Mouse (Mus musculus): ENCODE results near the gene Tmem108. TPM values are rescaled to one million over a fixed set of nuclear protein-coding genes. Genes with fewer than 3 reads are reported as not detected.
"Not testable (repeated sequence)": the region's sequence is repeated elsewhere in the genome, so short reads cannot be mapped to it uniquely, and the experiment has no call there.

The Tmem108 gene
- polyA plus RNA-seq, 1 experiment from 2014 or later = 34.2 TPM

GRCm38 (mm10) chr9:103678531-103679060 lies 83.0 kb downstream of the Tmem108 start:
- Histone ChIP-seq H3K9ac (no peak overlapping the region), H3K27ac (no peak overlapping the region), H3K4me3 (replicated peaks; ENCODE audit: low read length) (no peak overlapping the region), H3K4me1 (replicated peaks; ENCODE audit: control insufficient read depth, insufficient read depth, low read length) (peaks cover 10% of the 10 kb centered on the region; the same call in 1 of the 2 replicates), H3K4me2 (replicated peaks) (no peak overlapping the region), H3K9me3 (ENCODE audit: control insufficient read depth, low read length) (no peaks in the 10 kb centered on the region), H3K27me3 (ENCODE audit: control insufficient read depth, insufficient read depth, low read length) (no peaks in the 10 kb centered on the region), H3K36me3 (replicated peaks; ENCODE audit: control insufficient read depth, insufficient read depth) (no peaks in the 10 kb centered on the region)
- DNase-seq (ENCODE audit: low spot score) (no peak), ATAC-seq (ENCODE audit: low FRiP score) (no peak)
- WGBS = 68% methylated on average over 7 of the region's 7 CpGs

- H3K27ac ChIP-seq = no peak overlapping the region
- no peaks in the 10 kb centered on the region for H3K9me3 ChIP-seq (ENCODE audit: control insufficient read depth, low read length)
- 87% methylated on average over 5 of the region's 5 CpGs for WGBS
- no peaks in the 10 kb centered on the region for H3K36me3 ChIP-seq (replicated peaks; ENCODE audit: control insufficient read depth, insufficient read depth)
- H3K4me3 ChIP-seq (replicated peaks; ENCODE audit: low read length) = no peak overlapping the region
- no peaks in the 10 kb centered on the region for H3K27me3 ChIP-seq (ENCODE audit: control insufficient read depth, insufficient read depth, low read length)
- DNase-seq (ENCODE audit: low spot score) = no peak
- no peak for ATAC-seq (ENCODE audit: low FRiP score)
- no peak overlapping the region for H3K9ac ChIP-seq
- peaks cover 10% of the 10 kb centered on the region; the same call in 1 of the 2 replicates for H3K4me1 ChIP-seq (replicated peaks; ENCODE audit: control insufficient read depth, insufficient read depth, low read length)
- no peak overlapping the region for H3K4me2 ChIP-seq (replicated peaks)
These were observed 83.8 kb downstream of the Tmem108 start for GRCm38 (mm10) chr9:103677811-103678210.

GRCm38 (mm10) chr9:103675721-103676480 lies 85.7 kb downstream of the Tmem108 start:
- ATAC-seq (ENCODE audit: low FRiP score) (no peak), DNase-seq (ENCODE audit: low spot score) (no peak)
- no peak overlapping the region for H3K4me3 ChIP-seq (replicated peaks; ENCODE audit: low read length)
- no peak overlapping the region for H3K9ac ChIP-seq
- no peak overlapping the region for H3K4me2 ChIP-seq (replicated peaks)
- peaks cover 10% of the 10 kb centered on the region; the same call in 1 of the 2 replicates for H3K4me1 ChIP-seq (replicated peaks; ENCODE audit: control insufficient read depth, insufficient read depth, low read length)
- H3K9me3 ChIP-seq (ENCODE audit: control insufficient read depth, low read length) = no peaks in the 10 kb centered on the region
- H3K27me3 ChIP-seq (ENCODE audit: control insufficient read depth, insufficient read depth, low read length) = no peaks in the 10 kb centered on the region
- no peak overlapping the region for H3K27ac ChIP-seq
- 88% methylated on average over 13 of the region's 13 CpGs for WGBS
- H3K36me3 ChIP-seq (replicated peaks; ENCODE audit: control insufficient read depth, insufficient read depth) = no peaks in the 10 kb centered on the region

- no peak overlapping the region for H3K27ac ChIP-seq
- DNase-seq (ENCODE audit: low spot score) = no peak
These were observed 88.8 kb downstream of the Tmem108 start for GRCm38 (mm10) chr9:103672881-103673280.

GRCm38 (mm10) chr9:103670592-103671113 lies 91.0 kb downstream of the Tmem108 start:
- 96% methylated on average over 8 of the region's 8 CpGs for WGBS
- H3K9me3 ChIP-seq (ENCODE audit: control insufficient read depth, low read length); H3K27ac ChIP-seq; H3K27me3 ChIP-seq (ENCODE audit: control insufficient read depth, insufficient read depth, low read length); H3K36me3 ChIP-seq (replicated peaks; ENCODE audit: control insufficient read depth, insufficient read depth); H3K4me3 ChIP-seq (replicated peaks; ENCODE audit: low read length); DNase-seq (ENCODE audit: low spot score); ATAC-seq (ENCODE audit: low FRiP score); H3K4me2 ChIP-seq (replicated peaks); H3K9ac ChIP-seq; H3K4me1 ChIP-seq (replicated peaks; ENCODE audit: control insufficient read depth, insufficient read depth, low read length): not testable (repeated sequence)

More at GRCm38 (mm10) chr9:103672881-103673280, 88.8 kb downstream of the Tmem108 start:
- Histone ChIP-seq H3K9me3 (ENCODE audit: control insufficient read depth, low read length) (no peaks in the 10 kb centered on the region), H3K9ac (no peak overlapping the region), H3K4me2 (replicated peaks) (no peak overlapping the region), H3K4me3 (replicated peaks; ENCODE audit: low read length) (no peak overlapping the region), H3K36me3 (replicated peaks; ENCODE audit: control insufficient read depth, insufficient read depth) (no peaks in the 10 kb centered on the region), H3K4me1 (replicated peaks; ENCODE audit: control insufficient read depth, insufficient read depth, low read length) (no peaks in the 10 kb centered on the region), H3K27me3 (ENCODE audit: control insufficient read depth, insufficient read depth, low read length) (no peaks in the 10 kb centered on the region)
- no peak for ATAC-seq (ENCODE audit: low FRiP score)
- 97% methylated on average over 4 of the region's 4 CpGs for WGBS

GRCm38 (mm10) chr9:103668830-103669229 lies 92.8 kb downstream of the Tmem108 start:
- no peak overlapping the region for H3K4me3 ChIP-seq (replicated peaks; ENCODE audit: low read length)
- H3K4me1 ChIP-seq (replicated peaks; ENCODE audit: control insufficient read depth, insufficient read depth, low read length) = peaks cover 4% of the 10 kb centered on the region
- H3K4me2 ChIP-seq (replicated peaks) = no peak overlapping the region
- no peak for DNase-seq (ENCODE audit: low spot score)
- H3K9ac ChIP-seq = no peak overlapping the region
- no peak for ATAC-seq (ENCODE audit: low FRiP score)
- H3K27me3 ChIP-seq (ENCODE audit: control insufficient read depth, insufficient read depth, low read length) = no peaks in the 10 kb centered on the region
- 78% methylated on average over 6 of the region's 6 CpGs for WGBS
- H3K36me3 ChIP-seq (replicated peaks; ENCODE audit: control insufficient read depth, insufficient read depth) = no peaks in the 10 kb centered on the region
- H3K9me3 ChIP-seq (ENCODE audit: control insufficient read depth, low read length) = no peaks in the 10 kb centered on the region
- H3K27ac ChIP-seq = no peak overlapping the region

GRCm38 (mm10) chr9:103665817-103666216 lies 95.8 kb downstream of the Tmem108 start:
- Histone ChIP-seq H3K4me3 (replicated peaks; ENCODE audit: low read length) (no peak overlapping the region), H3K9me3 (ENCODE audit: control insufficient read depth, low read length) (no peaks in the 10 kb centered on the region), H3K36me3 (replicated peaks; ENCODE audit: control insufficient read depth, insufficient read depth) (no peaks in the 10 kb centered on the region), H3K27me3 (ENCODE audit: control insufficient read depth, insufficient read depth, low read length) (no peaks in the 10 kb centered on the region), H3K4me1 (replicated peaks; ENCODE audit: control insufficient read depth, insufficient read depth, low read length) (peaks cover 7% of the 10 kb centered on the region), H3K27ac (no peak overlapping the region), H3K9ac (no peak overlapping the region), H3K4me2 (replicated peaks) (no peak overlapping the region)
- no peak for DNase-seq (ENCODE audit: low spot score)
- 80% methylated on average over 6 of the region's 6 CpGs for WGBS
- no peak for ATAC-seq (ENCODE audit: low FRiP score)

GRCm38 (mm10) chr9:103664151-103664550 lies 97.5 kb downstream of the Tmem108 start:
- H3K36me3 ChIP-seq (replicated peaks; ENCODE audit: control insufficient read depth, insufficient read depth) = no peaks in the 10 kb centered on the region
- 56% methylated on average over 11 of the region's 11 CpGs for WGBS
- 0 out of 2 replicates have a peak, but pooled peaks have one; percentile 46 for ATAC-seq (ENCODE audit: low FRiP score)
- no peak for DNase-seq (ENCODE audit: low spot score)
- H3K4me2 ChIP-seq (replicated peaks) = no peak overlapping the region; the same call in 1 of the 2 replicates
- H3K27ac ChIP-seq = peak overlapping the region; percentile 69
- H3K9me3 ChIP-seq (ENCODE audit: control insufficient read depth, low read length) = no peaks in the 10 kb centered on the region
- H3K4me3 ChIP-seq (replicated peaks; ENCODE audit: low read length) = no peak overlapping the region
- peaks cover 7% of the 10 kb centered on the region for H3K4me1 ChIP-seq (replicated peaks; ENCODE audit: control insufficient read depth, insufficient read depth, low read length)
- H3K27me3 ChIP-seq (ENCODE audit: control insufficient read depth, insufficient read depth, low read length) = no peaks in the 10 kb centered on the region
- H3K9ac ChIP-seq = no peak overlapping the region

GRCm38 (mm10) chr9:103661873-103662272 lies 99.8 kb downstream of the Tmem108 start:
- peaks cover 21% of the 10 kb centered on the region for H3K4me1 ChIP-seq (replicated peaks; ENCODE audit: control insufficient read depth, insufficient read depth, low read length)
- H3K9me3 ChIP-seq (ENCODE audit: control insufficient read depth, low read length) = no peaks in the 10 kb centered on the region
- WGBS = 53% methylated on average over 1 of the region's 1 CpGs
- H3K36me3 ChIP-seq (replicated peaks; ENCODE audit: control insufficient read depth, insufficient read depth) = no peaks in the 10 kb centered on the region
- ATAC-seq (ENCODE audit: low FRiP score) (no peak), DNase-seq (ENCODE audit: low spot score) (no peak)
- H3K9ac ChIP-seq = no peak overlapping the region
- H3K27me3 ChIP-seq (ENCODE audit: control insufficient read depth, insufficient read depth, low read length) = no peaks in the 10 kb centered on the region
- no peak overlapping the region for H3K27ac ChIP-seq
- no peak overlapping the region for H3K4me2 ChIP-seq (replicated peaks)
- H3K4me3 ChIP-seq (replicated peaks; ENCODE audit: low read length) = no peak overlapping the region

Data from hindbrain, embryonic 14.5 days (tissue).